Mouse (Mus musculus): ENCODE measurements around the gene Gm28845. TPM values are rescaled to one million over a fixed set of nuclear protein-coding genes. Genes with fewer than 3 reads are reported as not detected.

The Gm28845 gene
- total RNA-seq, 2 experiments from 2014 or later, result not detected

Other genes starting within 250 kb of the Gm28845 start
- gene Plekhm3, start 162.7 kb downstream of the Gm28845 start, total RNA-seq (2021), result 10 to 100 TPM in 1 of 2 experiments, 1 to 10 TPM in 1; 6.8 to 10.8 TPM
- gene Akr1cl, start 86.8 kb downstream of the Gm28845 start, total RNA-seq (2021), result under 1 TPM in 1 of 2 experiments, not detected in 1; 0.29 TPM
- not detected for gene Cryge, start 68.4 kb downstream of the Gm28845 start, total RNA-seq (2021)
- gene Crygd, start 56.1 kb downstream of the Gm28845 start, total RNA-seq (2021), result not detected
- not detected for gene Crygc, start 45.9 kb downstream of the Gm28845 start, total RNA-seq (2021)
- gene Crygb, start 37.3 kb downstream of the Gm28845 start, total RNA-seq (2021), result not detected
- not detected for gene Cryga, start 16.2 kb downstream of the Gm28845 start, total RNA-seq (2021)
- gene D630023F18Rik, start 3.7 kb upstream of the Gm28845 start, total RNA-seq (2021), result not detected
- 10 to 100 TPM; 54.2 to 76.5 TPM for gene Idh1, start 66.9 kb upstream of the Gm28845 start, total RNA-seq (2021)
- gene Pikfyve, start 67.1 kb upstream of the Gm28845 start, total RNA-seq (2021), result 10 to 100 TPM; 12.7 to 13.5 TPM
- not detected for gene Pth2r, start 162.5 kb upstream of the Gm28845 start, total RNA-seq (2021)

All from heart, postnatal 14 days (tissue).